Mouse (Mus musculus): ENCODE results near the gene Siah2.

DNA sequence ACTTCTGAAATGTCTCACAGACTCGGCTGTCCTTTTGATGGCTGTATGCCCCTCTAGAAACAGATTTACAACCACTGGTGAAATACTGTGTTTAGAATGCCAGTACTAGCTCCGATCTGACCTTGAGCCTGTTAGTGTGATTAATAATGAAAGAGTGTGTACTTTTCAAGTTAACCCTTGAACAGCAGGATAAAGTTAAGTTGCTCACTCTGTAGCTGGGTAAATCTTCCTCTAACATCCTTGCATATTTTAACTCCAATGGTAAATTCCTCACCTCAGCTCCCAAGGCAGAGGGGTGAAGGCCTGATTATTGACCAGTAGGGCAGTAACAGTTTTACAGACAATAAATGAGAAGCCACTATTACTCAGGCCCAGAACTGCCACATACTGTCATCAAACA lies 10.4 kb downstream of the Siah2 start:
- TF ChIP-seq CEBPB (IDR thresholded peaks at IDR 0.05; ENCODE audit: insufficient read depth, poor library complexity, severe bottlenecking) (no peak), POLR2A (IDR thresholded peaks at IDR 0.05; ENCODE audit: insufficient read length, low read depth) (no peak), MYOD1 (IDR thresholded peaks at IDR 0.05; ENCODE audit: control insufficient read depth in 1 of 3, insufficient read length in 2 of 3, low read depth in 2 of 3) (no peak), USF1 (IDR thresholded peaks at IDR 0.05; ENCODE audit: low read depth) (no peak), MAX (IDR thresholded peaks at IDR 0.05; ENCODE audit: low read depth) (no peak), TCF12 (IDR thresholded peaks at IDR 0.05; ENCODE audit: insufficient read depth, poor library complexity, severe bottlenecking) (no peak), POLR2AphosphoS2 (IDR thresholded peaks at IDR 0.05; ENCODE audit: insufficient read length, low read depth) (no peak), E2F4 (IDR thresholded peaks at IDR 0.05; ENCODE audit: insufficient read depth) (no peak), MYOG (IDR thresholded peaks at IDR 0.05; ENCODE audit: control insufficient read depth in 1 of 3, insufficient read depth in 1 of 3, insufficient read length in 2 of 3, low read depth in 2 of 3) (no peak), TCF3 (IDR thresholded peaks at IDR 0.05; ENCODE audit: insufficient read length, low read depth) (no peak), SRF (IDR thresholded peaks at IDR 0.05; ENCODE audit: control insufficient read depth, insufficient read length, low read depth) (no peak), REST (IDR thresholded peaks at IDR 0.05; ENCODE audit: insufficient read depth, insufficient read length) (no peak)

Data from myocyte (in vitro differentiated cells).